Mouse (Mus musculus) liver, embryonic 11.5 days (tissue): ENCODE measurements around the gene Kcnk13. TPM values are rescaled to one million over a fixed set of nuclear protein-coding genes. Genes with fewer than 3 reads are reported as not detected.

Experiments
- ATAC-seq: fragments of 200-750 bp; cut with Nextera tagmentation; replicated peaks from 2 replicates; pipeline ENCODE4 v1.8.0; 2017; ENCODE audit warnings: moderate number of reproducible peaks, mild to moderate bottlenecking, moderate TSS enrichment, moderate library complexity; ENCODE audit not compliant: low FRiP score
- DNase-seq: peaks from one replicate; pipeline ENCODE4 v3.0.0-alpha.2; 2017; ENCODE audit warnings: low spot score
- H3K27ac ChIP-seq: fragments of 300-500 bp; sonication (generic); 2 replicates; pipeline ENCODE4 v1.5.1; 2014; ENCODE audit warnings: mild to moderate bottlenecking, low read depth, low read length, control low read depth
- H3K27me3 ChIP-seq: fragments of 300-500 bp; sonication (generic); replicated peaks from 2 replicates; pipeline ENCODE4 v1.6.1; 2014; ENCODE audit warnings: low read length, mixed read lengths; ENCODE audit not compliant: control insufficient read depth, insufficient read depth
- H3K36me3 ChIP-seq: fragments of 300-500 bp; sonication (generic); 2 replicates; pipeline ENCODE4 v1.6.1; 2014; ENCODE audit warnings: mild to moderate bottlenecking, low read length, moderate library complexity, mixed read lengths; ENCODE audit not compliant: control insufficient read depth, insufficient read depth
- H3K4me1 ChIP-seq: fragments of 300-500 bp; sonication (generic); replicated peaks from 2 replicates; pipeline ENCODE4 v1.6.1; 2014; ENCODE audit warnings: low read length, mixed read lengths; ENCODE audit not compliant: control insufficient read depth, insufficient read depth
- H3K4me2 ChIP-seq: fragments of 300-500 bp; sonication (generic); 2 replicates; pipeline ENCODE4 v1.6.1; 2014; ENCODE audit warnings: mild to moderate bottlenecking, control low read depth, moderate library complexity
- H3K4me3 ChIP-seq: fragments of 300-500 bp; sonication (generic); 2 replicates; pipeline ENCODE4 v1.5.1; 2014; ENCODE audit warnings: low read depth, low read length, control low read depth
- H3K9ac ChIP-seq: fragments of 300-500 bp; sonication (generic); 2 replicates; pipeline ENCODE4 v1.6.1; 2014; ENCODE audit warnings: low read depth, low read length, control low read depth
- H3K9me3 ChIP-seq: fragments of 300-500 bp; sonication (generic); 2 replicates; pipeline ENCODE4 v1.6.1; 2016; ENCODE audit warnings: low read length, inconsistent platforms, mixed read lengths; ENCODE audit not compliant: control insufficient read depth
- WGBS: fragments of 180-500 bp; shearing (Covaris S2); extraction: QIAGEN DNeasy Blood & Tissue Kit; methylation state at CpG from one replicate; pipeline ENCODE4 v1.1.7; 2014; 5-methylcytosine and 5-hydroxymethylcytosine counted together
- polyA plus RNA-seq: library from polyadenylated mRNA; unstranded; fragments of >200 nt; fragmentation: Nextera tagmentation; extraction: Ambion mirVana; gene quantifications from 2 replicates; pipeline ENCODE4 v1.2.1, GENCODE M21; 2014

Gene Kcnk13
- polyA plus RNA-seq, 1 experiment from 2014 or later: 0.37 TPM

GRCm38 (mm10) chr12:100073201-100073672 lies 108.9 kb downstream of the Kcnk13 start:
- ATAC-seq: no peak
- H3K9me3 ChIP-seq: no peaks in the 10 kb centered on the region
- no peaks in the 10 kb centered on the region for H3K36me3 ChIP-seq
- no peaks in the 10 kb centered on the region for H3K4me1 ChIP-seq
- no peak overlapping the region for H3K4me2 ChIP-seq
- no peak for DNase-seq
- WGBS: 75% methylated on average over 4 of the region's 4 CpGs
- no peak overlapping the region for H3K4me3 ChIP-seq
- H3K9ac ChIP-seq: no peak overlapping the region
- no peak overlapping the region for H3K27ac ChIP-seq
- H3K27me3 ChIP-seq: no peaks in the 10 kb centered on the region

- DNase-seq (no peak), ATAC-seq (no peak)
- H3K27me3 ChIP-seq: no peaks in the 10 kb centered on the region
These were observed 111.4 kb downstream of the Kcnk13 start for GRCm38 (mm10) chr12:100075715-100076114.

GRCm38 (mm10) chr12:100079636-100080286 lies 115.5 kb downstream of the Kcnk13 start:
- H3K4me1 ChIP-seq: peaks cover 3% of the 10 kb centered on the region
- no peak overlapping the region for H3K4me2 ChIP-seq
- no peak for DNase-seq
- no peak for ATAC-seq
- no peak overlapping the region for H3K27ac ChIP-seq
- H3K27me3 ChIP-seq: no peaks in the 10 kb centered on the region
- no peaks in the 10 kb centered on the region for H3K36me3 ChIP-seq
- no peak overlapping the region for H3K9ac ChIP-seq
- no peak overlapping the region for H3K4me3 ChIP-seq
- 74% methylated on average over 8 of the region's 8 CpGs for WGBS
- H3K9me3 ChIP-seq: no peaks in the 10 kb centered on the region

More at GRCm38 (mm10) chr12:100075715-100076114, 111.4 kb downstream of the Kcnk13 start:
- Histone ChIP-seq H3K36me3 (no peaks in the 10 kb centered on the region), H3K9me3 (no peaks in the 10 kb centered on the region), H3K9ac (no peak overlapping the region), H3K27ac (no peak overlapping the region), H3K4me1 (no peaks in the 10 kb centered on the region), H3K4me3 (no peak overlapping the region), H3K4me2 (no peak overlapping the region)
- 83% methylated on average over 4 of the region's 4 CpGs for WGBS

- H3K9me3 ChIP-seq: no peaks in the 10 kb centered on the region
- no peaks in the 10 kb centered on the region for H3K27me3 ChIP-seq
- ATAC-seq: no peak
- no peak overlapping the region for H3K9ac ChIP-seq
- peaks cover 3% of the 10 kb centered on the region for H3K4me1 ChIP-seq
- H3K27ac ChIP-seq: no peak overlapping the region
- H3K4me3 ChIP-seq: no peak overlapping the region
- no peak for DNase-seq
- no peak overlapping the region for H3K4me2 ChIP-seq
- no peaks in the 10 kb centered on the region for H3K36me3 ChIP-seq
- 79% methylated on average over 3 of the region's 3 CpGs for WGBS
These were observed 123.7 kb downstream of the Kcnk13 start for GRCm38 (mm10) chr12:100088026-100088425.

GRCm38 (mm10) chr12:100089265-100089664 lies 125.0 kb downstream of the Kcnk13 start:
- no peak overlapping the region for H3K4me2 ChIP-seq
- no peak overlapping the region for H3K9ac ChIP-seq
- 73% methylated on average over 5 of the region's 5 CpGs for WGBS
- H3K4me3 ChIP-seq: no peak overlapping the region
- DNase-seq: no peak
- no peak for ATAC-seq
- no peaks in the 10 kb centered on the region for H3K36me3 ChIP-seq
- peaks cover under 1% of the 10 kb centered on the region for H3K4me1 ChIP-seq
- H3K27ac ChIP-seq: no peak overlapping the region
- H3K9me3 ChIP-seq: no peaks in the 10 kb centered on the region
- H3K27me3 ChIP-seq: no peaks in the 10 kb centered on the region

GRCm38 (mm10) chr12:100090750-100091149 lies 126.5 kb downstream of the Kcnk13 start:
- ATAC-seq (no peak), DNase-seq (no peak)
- Histone ChIP-seq H3K27ac (no peak overlapping the region), H3K9ac (no peak overlapping the region), H3K27me3 (no peaks in the 10 kb centered on the region), H3K4me3 (no peak overlapping the region), H3K4me2 (no peak overlapping the region), H3K9me3 (no peaks in the 10 kb centered on the region), H3K4me1 (no peaks in the 10 kb centered on the region), H3K36me3 (no peaks in the 10 kb centered on the region)
- 77% methylated on average over 4 of the region's 4 CpGs for WGBS

- Histone ChIP-seq H3K4me2 (no peak overlapping the region), H3K27ac (no peak overlapping the region), H3K4me1 (no peaks in the 10 kb centered on the region), H3K9ac (no peak overlapping the region), H3K36me3 (no peaks in the 10 kb centered on the region), H3K9me3 (no peaks in the 10 kb centered on the region), H3K4me3 (no peak overlapping the region), H3K27me3 (no peaks in the 10 kb centered on the region)
- ATAC-seq (no peak), DNase-seq (no peak)
- 82% methylated on average over 11 of the region's 11 CpGs for WGBS
These were observed 128.7 kb downstream of the Kcnk13 start for GRCm38 (mm10) chr12:100093046-100093445.

GRCm38 (mm10) chr12:100099971-100100706 lies 135.8 kb downstream of the Kcnk13 start:
- no peaks in the 10 kb centered on the region for H3K9me3 ChIP-seq
- WGBS: 56% methylated on average over 3 of the region's 3 CpGs
- H3K27ac ChIP-seq: no peak overlapping the region
- no peaks in the 10 kb centered on the region for H3K27me3 ChIP-seq
- no peak overlapping the region for H3K4me2 ChIP-seq
- no peak overlapping the region for H3K4me3 ChIP-seq
- no peaks in the 10 kb centered on the region for H3K36me3 ChIP-seq
- H3K9ac ChIP-seq: no peak overlapping the region
- DNase-seq (no peak), ATAC-seq (no peak)
- no peaks in the 10 kb centered on the region for H3K4me1 ChIP-seq

- DNase-seq: no peak
- Histone ChIP-seq H3K9me3 (no peaks in the 10 kb centered on the region), H3K4me1 (no peaks in the 10 kb centered on the region), H3K4me2 (no peak overlapping the region), H3K36me3 (no peaks in the 10 kb centered on the region), H3K27me3 (no peaks in the 10 kb centered on the region; the same call in 1 of the 2 replicates), H3K9ac (no peak overlapping the region), H3K27ac (no peak overlapping the region), H3K4me3 (no peak overlapping the region)
- ATAC-seq: no peak
- WGBS: 74% methylated on average over 3 of the region's 3 CpGs
These were observed 136.4 kb downstream of the Kcnk13 start for GRCm38 (mm10) chr12:100100707-100101030.
